Mouse (Mus musculus) forebrain, embryonic 11.5 days (tissue): ENCODE data around the gene Babam2. TPM values are rescaled to one million over a fixed set of nuclear protein-coding genes. Genes with fewer than 3 reads are reported as not detected.

Experiments
- ATAC-seq: fragments of 200-750 bp; cut with Nextera tagmentation; replicated peaks from 2 replicates; pipeline ENCODE4 v1.8.0; 2017; ENCODE audit warnings: moderate TSS enrichment; ENCODE audit not compliant: low FRiP score
- DNase-seq: peaks from one replicate; pipeline ENCODE4 v3.0.0-alpha.2; 2017; ENCODE audit warnings: low spot score
- H3K27ac ChIP-seq: fragments of 300-500 bp; sonication (generic); 2 replicates; pipeline ENCODE4 v1.5.1; 2014; ENCODE audit warnings: low read depth, low read length
- H3K27me3 ChIP-seq: fragments of 300-500 bp; sonication (generic); 2 replicates; pipeline ENCODE4 v1.6.1; 2014; ENCODE audit warnings: mild to moderate bottlenecking, low read length, mixed read lengths; ENCODE audit not compliant: control insufficient read depth, insufficient read depth
- H3K36me3 ChIP-seq: fragments of 300-500 bp; sonication (generic); 2 replicates; pipeline ENCODE4 v1.6.1; 2014; ENCODE audit warnings: mild to moderate bottlenecking, low read length, moderate library complexity, mixed read lengths; ENCODE audit not compliant: control insufficient read depth, insufficient read depth
- H3K4me1 ChIP-seq: fragments of 300-500 bp; sonication (generic); replicated peaks from 2 replicates; pipeline ENCODE4 v1.6.1; 2014; ENCODE audit warnings: low read length, mixed read lengths; ENCODE audit not compliant: control insufficient read depth, insufficient read depth
- H3K4me2 ChIP-seq: fragments of 300-500 bp; sonication (generic); 2 replicates; pipeline ENCODE4 v1.6.1; 2014; ENCODE audit warnings: low read depth, mild to moderate bottlenecking, low read length, moderate library complexity, mixed read lengths; ENCODE audit not compliant: severe bottlenecking
- H3K4me3 ChIP-seq: fragments of 300-500 bp; sonication (generic); 2 replicates; pipeline ENCODE4 v1.5.1; 2014; ENCODE audit warnings: low read depth, low read length
- H3K9ac ChIP-seq: fragments of 300-500 bp; sonication (generic); 2 replicates; pipeline ENCODE4 v1.6.1; 2014; ENCODE audit warnings: low read length
- H3K9me3 ChIP-seq: fragments of 300-500 bp; sonication (generic); 2 replicates; pipeline ENCODE4 v1.6.1; 2016; ENCODE audit warnings: low read length, mixed read lengths; ENCODE audit not compliant: control insufficient read depth
- WGBS: fragments of 180-500 bp; shearing (Covaris S2); extraction: QIAGEN DNeasy Blood & Tissue Kit; methylation state at CpG from one replicate; pipeline ENCODE4 v1.1.7; 2014; 5-methylcytosine and 5-hydroxymethylcytosine counted together
- polyA plus RNA-seq: library from polyadenylated mRNA; unstranded; fragments of >200 nt; fragmentation: Nextera tagmentation; extraction: Ambion mirVana; gene quantifications from 2 replicates; pipeline ENCODE4 v1.2.1, GENCODE M21; 2014

The Babam2 gene
- 38.9 and 39.1 TPM in 2 replicates for polyA plus RNA-seq

DNA sequence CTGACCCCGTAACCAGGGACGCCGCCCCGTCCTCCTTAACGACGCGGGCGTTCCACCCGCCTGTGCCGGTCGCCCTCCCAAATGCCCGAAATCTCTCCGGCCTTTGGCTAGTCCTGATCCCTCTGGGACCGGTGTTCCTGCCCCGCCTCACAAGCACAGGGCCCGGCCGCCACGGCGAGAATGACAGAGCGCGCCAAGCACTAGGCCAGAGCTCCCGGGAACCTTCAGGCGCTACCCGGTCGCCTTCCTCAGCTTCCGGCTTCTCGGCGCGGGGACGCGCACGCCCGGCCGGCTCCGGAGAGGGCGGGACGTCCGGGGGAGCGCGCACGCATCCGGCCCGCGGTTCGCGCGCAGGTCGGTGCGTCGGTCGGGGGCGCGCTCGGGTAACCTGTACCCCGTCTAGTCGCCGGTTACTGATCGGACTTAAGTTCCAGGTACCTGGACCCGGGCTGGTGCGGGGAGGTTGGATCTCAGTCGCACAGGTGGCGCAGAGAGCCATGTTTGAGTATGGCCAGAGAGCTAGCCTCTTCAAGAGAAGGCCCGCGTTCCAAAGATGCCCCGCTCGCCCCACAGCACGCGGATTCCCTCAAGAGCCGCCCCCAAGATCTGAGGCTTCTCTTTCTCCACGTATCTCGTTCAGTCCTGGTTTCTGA is at the start of gene Babam2:
Gene Babam2, plus strand, starts transcription at position 41 of the 653 bp plus-strand sequence.
- no peaks in the 10 kb centered on the region for H3K9me3 ChIP-seq
- WGBS = under 1% methylated on average over 70 of the region's 71 CpGs
- H3K4me3 ChIP-seq = peak within 1 kb of the TSS; percentile 72
- peak; percentile 95 for DNase-seq
- no peaks in the 10 kb centered on the region for H3K27me3 ChIP-seq
- peak within 1 kb of the TSS; percentile 77 for H3K9ac ChIP-seq
- H3K36me3 ChIP-seq = no peaks in the 10 kb centered on the region
- no peaks in the 10 kb centered on the region for H3K4me1 ChIP-seq
- H3K27ac ChIP-seq = peak within 1 kb of the TSS; percentile 66
- ATAC-seq = peak; percentile 94
- peak within 1 kb of the TSS; percentile 67 for H3K4me2 ChIP-seq

DNA sequence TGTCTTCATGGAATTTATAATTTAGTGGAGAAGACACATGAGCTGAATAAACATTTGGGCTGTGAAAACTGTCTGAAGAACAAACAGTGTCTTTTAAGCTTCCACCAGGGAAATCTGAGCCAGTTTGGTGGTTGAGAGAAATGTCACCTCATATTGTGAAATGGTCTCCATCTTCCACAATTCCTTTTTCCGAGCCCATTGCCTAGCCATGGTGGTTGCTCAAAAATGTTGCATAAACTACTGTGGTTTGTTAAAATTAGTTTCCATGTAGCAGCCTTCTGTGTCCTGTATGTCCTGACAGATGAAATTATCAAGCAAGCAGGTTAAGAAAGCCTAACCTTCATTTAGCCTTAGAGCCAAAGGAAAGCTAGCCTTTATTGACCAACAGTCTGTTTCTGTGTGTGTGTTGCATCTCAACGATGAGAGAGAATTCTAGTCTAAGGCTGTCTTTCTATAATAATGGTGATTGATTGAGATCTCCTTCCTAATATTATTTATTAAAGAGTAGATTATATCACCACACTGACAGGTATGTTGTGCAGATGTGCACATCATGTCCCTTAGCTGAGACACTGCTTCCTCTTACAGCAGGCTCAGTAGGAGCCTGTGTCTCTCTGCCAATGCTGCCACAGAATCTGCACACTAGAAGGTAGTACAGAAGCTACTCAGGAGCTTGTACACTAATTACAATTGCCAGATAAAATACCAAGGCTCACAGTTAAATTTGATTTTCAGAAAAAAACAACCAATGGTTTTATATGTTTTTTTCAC is 46.8 kb upstream of the Babam2 start:
- no peak overlapping the region for H3K9ac ChIP-seq
- H3K4me1 ChIP-seq = no peaks in the 10 kb centered on the region
- no peak for ATAC-seq
- H3K27ac ChIP-seq = no peak overlapping the region
- H3K4me3 ChIP-seq = no peak overlapping the region
- H3K4me2 ChIP-seq = no peak overlapping the region
- no peaks in the 10 kb centered on the region for H3K36me3 ChIP-seq
- WGBS = 94% methylated on average over 2 of the region's 2 CpGs
- H3K9me3 ChIP-seq = no peaks in the 10 kb centered on the region
- no peak for DNase-seq
- no peaks in the 10 kb centered on the region for H3K27me3 ChIP-seq

DNA sequence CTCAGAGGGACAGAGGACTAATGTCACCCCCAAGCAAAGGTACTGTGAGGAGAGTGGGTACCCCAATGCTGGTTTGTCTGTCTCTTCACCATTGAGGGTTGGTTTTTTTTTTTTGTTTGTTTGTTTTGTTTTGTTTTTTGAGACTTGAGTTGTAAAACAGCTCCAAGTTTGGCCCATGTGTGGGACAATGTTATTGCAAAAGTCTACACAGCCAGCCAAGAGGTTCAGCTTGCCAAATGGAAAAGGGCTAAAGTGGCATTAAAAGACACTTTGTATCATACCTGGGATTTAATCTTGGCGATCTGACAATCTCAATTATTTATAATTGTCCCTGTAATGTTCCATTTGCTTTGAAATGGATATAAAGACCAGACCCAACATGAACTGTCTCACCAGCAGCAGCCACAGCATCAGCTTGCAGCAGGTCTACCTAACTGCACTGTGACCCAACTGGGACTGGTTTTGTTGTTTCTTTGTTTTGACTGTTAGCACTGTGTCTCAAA is 41.7 kb upstream of the Babam2 start:
- Histone ChIP-seq H3K36me3 (no peaks in the 10 kb centered on the region), H3K4me2 (no peak overlapping the region), H3K4me1 (no peaks in the 10 kb centered on the region), H3K9me3 (no peaks in the 10 kb centered on the region), H3K9ac (no peak overlapping the region), H3K27ac (no peak overlapping the region), H3K4me3 (no peak overlapping the region), H3K27me3 (no peaks in the 10 kb centered on the region)
- no peak for ATAC-seq
- no peak for DNase-seq
- WGBS = 82% methylated on average over 1 of the region's 1 CpGs

DNA sequence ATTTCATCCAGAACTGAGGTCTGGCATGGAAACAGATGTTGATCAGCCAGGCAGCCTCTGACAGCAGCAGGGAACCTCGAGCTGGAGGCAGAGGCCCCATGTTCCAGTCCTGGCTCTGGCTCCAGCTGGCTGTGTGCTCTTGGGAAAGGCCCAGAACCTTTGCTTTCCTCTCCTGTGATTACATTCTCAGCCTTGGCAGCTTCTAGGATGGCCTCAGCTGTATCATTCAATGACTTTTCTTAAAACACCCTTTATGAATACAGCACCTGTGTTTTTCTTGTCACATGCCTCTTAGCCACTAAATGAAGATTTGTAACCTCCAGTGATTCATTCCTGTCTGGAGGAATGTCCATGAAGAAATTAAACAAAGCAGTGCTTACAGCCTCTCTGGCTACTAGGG is 31.3 kb upstream of the Babam2 start:
- Histone ChIP-seq H3K36me3 (no peaks in the 10 kb centered on the region), H3K4me3 (no peak overlapping the region), H3K9me3 (no peaks in the 10 kb centered on the region), H3K4me2 (no peak overlapping the region), H3K4me1 (no peaks in the 10 kb centered on the region), H3K27ac (no peak overlapping the region), H3K27me3 (no peaks in the 10 kb centered on the region), H3K9ac (no peak overlapping the region)
- no peak for DNase-seq
- 56% methylated on average over 1 of the region's 1 CpGs for WGBS
- ATAC-seq = no peak

DNA sequence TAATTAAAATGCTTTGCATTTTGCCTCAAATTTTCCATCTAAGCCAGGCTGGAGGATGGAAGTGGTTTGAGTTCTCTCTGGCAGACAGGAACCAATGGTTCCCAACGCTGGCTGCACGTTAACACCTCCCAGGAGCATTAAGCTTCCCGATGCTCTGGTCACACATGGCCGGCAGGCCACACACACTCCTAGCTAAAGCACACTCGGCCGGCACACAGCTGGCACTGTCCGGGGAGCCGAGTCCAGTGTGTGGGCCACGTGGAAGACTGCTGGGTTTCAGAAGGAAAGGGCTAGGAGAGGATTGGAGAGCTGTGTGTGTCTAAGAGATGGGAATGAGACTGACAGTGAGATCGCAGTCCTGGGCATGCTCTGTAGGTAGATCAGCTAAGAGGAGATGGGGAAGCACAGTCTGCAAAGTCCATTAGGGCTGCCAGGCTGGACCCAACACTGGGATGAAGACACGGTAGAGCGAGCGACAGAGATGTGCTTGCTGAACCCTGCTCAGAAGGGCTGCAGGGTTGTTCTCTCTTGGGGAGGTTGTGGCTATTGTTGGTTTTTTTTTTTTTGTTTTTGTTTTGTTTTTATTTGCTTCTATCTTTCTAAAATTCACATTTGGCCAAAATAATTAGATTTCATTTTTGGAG is 29.0 kb upstream of the Babam2 start:
- DNase-seq (no peak), ATAC-seq (no peak)
- Histone ChIP-seq H3K9ac (no peak overlapping the region), H3K4me1 (no peaks in the 10 kb centered on the region), H3K4me3 (no peak overlapping the region), H3K9me3 (no peaks in the 10 kb centered on the region), H3K27me3 (no peaks in the 10 kb centered on the region), H3K36me3 (no peaks in the 10 kb centered on the region), H3K27ac (no peak overlapping the region), H3K4me2 (no peak overlapping the region)
- WGBS = 84% methylated on average over 13 of the region's 13 CpGs

DNA sequence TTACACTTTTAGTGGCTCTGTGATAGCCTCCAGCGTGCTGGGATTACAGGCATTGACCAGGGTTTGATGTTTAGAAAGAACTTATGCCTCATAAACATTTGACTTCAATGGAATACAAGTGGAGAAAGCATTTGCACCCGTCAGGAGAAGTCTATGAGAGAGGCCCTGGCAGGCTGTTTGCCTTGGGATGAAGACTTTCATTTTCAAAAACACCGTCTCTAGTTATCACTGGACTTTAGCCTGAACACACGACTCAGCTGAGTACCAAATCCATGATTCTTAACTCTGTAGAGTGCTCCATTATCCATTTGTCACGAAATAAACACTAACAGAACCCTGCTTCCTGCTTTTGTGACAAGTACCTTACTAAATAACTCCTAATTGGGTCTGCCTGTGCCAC is 27.5 kb upstream of the Babam2 start:
- Histone ChIP-seq H3K27ac (no peak overlapping the region), H3K9me3 (no peaks in the 10 kb centered on the region), H3K9ac (no peak overlapping the region), H3K4me1 (no peaks in the 10 kb centered on the region), H3K27me3 (no peaks in the 10 kb centered on the region), H3K4me3 (no peak overlapping the region), H3K4me2 (no peak overlapping the region), H3K36me3 (no peaks in the 10 kb centered on the region)
- no peak for DNase-seq
- 80% methylated on average over 5 of the region's 5 CpGs for WGBS
- ATAC-seq = no peak

DNA sequence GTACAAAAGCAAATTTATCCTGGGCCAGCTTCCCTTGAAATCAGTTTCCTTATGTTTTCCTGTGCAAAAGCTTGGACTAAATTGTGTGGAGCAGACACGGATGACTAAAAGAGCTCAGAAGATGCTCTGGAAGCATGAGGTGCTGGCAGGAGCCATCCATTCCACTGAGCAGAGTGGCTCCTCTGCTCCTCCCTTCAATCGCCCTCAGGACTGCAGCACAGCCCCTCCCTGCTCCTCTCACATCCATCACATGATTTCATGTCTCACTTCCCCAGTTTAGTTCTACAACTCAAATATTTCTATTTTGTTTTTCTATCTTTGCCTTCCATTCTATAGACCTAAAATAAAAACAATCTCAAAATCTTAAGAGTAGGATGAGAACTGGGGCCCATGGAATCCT is 26.3 kb upstream of the Babam2 start:
- H3K9ac ChIP-seq = no peak overlapping the region
- WGBS = 75% methylated on average over 2 of the region's 2 CpGs
- no peak for DNase-seq

DNA sequence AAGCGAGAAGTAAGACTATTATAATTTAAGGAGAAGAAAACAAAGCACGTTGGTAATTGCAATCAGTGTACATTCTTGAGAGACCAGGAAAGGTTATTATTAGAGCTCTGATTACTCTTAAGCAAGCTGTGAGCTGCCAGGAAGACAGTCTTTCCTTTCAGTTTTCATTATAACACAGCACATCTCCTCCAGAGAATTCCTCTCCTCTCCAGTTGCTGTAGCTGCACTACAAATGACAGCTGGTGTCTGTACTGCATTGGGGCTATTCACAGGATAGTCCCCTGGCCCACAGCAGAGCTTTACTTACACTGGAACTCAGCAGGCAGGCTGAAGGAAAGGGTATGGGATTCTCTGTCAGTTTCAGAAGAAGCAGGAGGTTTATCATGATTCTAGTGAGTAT is 24.1 kb upstream of the Babam2 start:
- no peaks in the 10 kb centered on the region for H3K4me1 ChIP-seq
- H3K4me2 ChIP-seq = no peak overlapping the region

More for the DNA sequence above, 26.3 kb upstream of the Babam2 start:
- no peaks in the 10 kb centered on the region for H3K27me3 ChIP-seq
- H3K27ac ChIP-seq = no peak overlapping the region
- H3K36me3 ChIP-seq = no peaks in the 10 kb centered on the region
- no peak overlapping the region for H3K4me3 ChIP-seq
- no peaks in the 10 kb centered on the region for H3K4me1 ChIP-seq
- ATAC-seq = no peak
- no peak overlapping the region for H3K4me2 ChIP-seq
- no peaks in the 10 kb centered on the region for H3K9me3 ChIP-seq

More for the DNA sequence above, 24.1 kb upstream of the Babam2 start:
- H3K27ac ChIP-seq = no peak overlapping the region
- no peak overlapping the region for H3K4me3 ChIP-seq
- H3K36me3 ChIP-seq = no peaks in the 10 kb centered on the region
- H3K27me3 ChIP-seq = no peaks in the 10 kb centered on the region
- 85% methylated on average over 2 of the region's 2 CpGs for WGBS
- DNase-seq = no peak
- no peak for ATAC-seq
- H3K9me3 ChIP-seq = no peaks in the 10 kb centered on the region
- H3K9ac ChIP-seq = no peak overlapping the region
